Mouse (Mus musculus) ovary, postnatal 36 days (tissue): Measurements from ENCODE around the gene Tns1.

Experiments used
- DNase-seq: peaks from one replicate; pipeline ENCODE4 v3.0.0; 2022; ENCODE audit warnings: low spot score, mixed read lengths

Tns1 gene

GRCm38 (mm10) chr1:74058309-74058708, 65.9 kb downstream of the Tns1 start:
- DNase-seq: peak; percentile 39

GRCm38 (mm10) chr1:74057501-74057900, 66.7 kb downstream of the Tns1 start:
- DNase-seq: no peak

GRCm38 (mm10) chr1:74055552-74055951, 68.7 kb downstream of the Tns1 start:
- no peak for DNase-seq

GRCm38 (mm10) chr1:74054471-74054870, 69.8 kb downstream of the Tns1 start:
- DNase-seq: no peak

- no peak for DNase-seq
Observed at GRCm38 (mm10) chr1:74054007-74054406, 70.2 kb downstream of the Tns1 start.

GRCm38 (mm10) chr1:74053068-74053467, 71.2 kb downstream of the Tns1 start:
- DNase-seq: no peak

- DNase-seq: no peak
Observed at GRCm38 (mm10) chr1:74051349-74051748, 72.9 kb downstream of the Tns1 start.

GRCm38 (mm10) chr1:74049430-74049829, 74.8 kb downstream of the Tns1 start:
- DNase-seq: no peak

- no peak for DNase-seq
Observed at GRCm38 (mm10) chr1:74047722-74048121, 76.5 kb downstream of the Tns1 start.

GRCm38 (mm10) chr1:74047311-74047710, 76.9 kb downstream of the Tns1 start:
- no peak for DNase-seq

- no peak for DNase-seq
Observed at GRCm38 (mm10) chr1:74045034-74045433, 79.2 kb downstream of the Tns1 start.

- no peak for DNase-seq
Observed at GRCm38 (mm10) chr1:74044421-74044820, 79.8 kb downstream of the Tns1 start.

GRCm38 (mm10) chr1:74043584-74044105, 80.6 kb downstream of the Tns1 start:
- no peak for DNase-seq

- DNase-seq: no peak
Observed at GRCm38 (mm10) chr1:74042711-74043467, 81.4 kb downstream of the Tns1 start.

- no peak for DNase-seq
Observed at GRCm38 (mm10) chr1:74041692-74042091, 82.6 kb downstream of the Tns1 start.

- no peak for DNase-seq
Observed at GRCm38 (mm10) chr1:74041178-74041577, 83.1 kb downstream of the Tns1 start.

- peak; percentile 78 for DNase-seq
Observed at GRCm38 (mm10) chr1:74036560-74037390, 87.5 kb downstream of the Tns1 start.

GRCm38 (mm10) chr1:74035912-74036489, 88.2 kb downstream of the Tns1 start:
- no peak for DNase-seq

GRCm38 (mm10) chr1:74035487-74035886, 88.8 kb downstream of the Tns1 start:
- DNase-seq: no peak

- DNase-seq: no peak
Observed at GRCm38 (mm10) chr1:74034736-74035135, 89.5 kb downstream of the Tns1 start.

GRCm38 (mm10) chr1:74034211-74034610, 90.0 kb downstream of the Tns1 start:
- no peak for DNase-seq

GRCm38 (mm10) chr1:74033407-74033806, 90.8 kb downstream of the Tns1 start:
- no peak for DNase-seq

GRCm38 (mm10) chr1:74032966-74033365, 91.3 kb downstream of the Tns1 start:
- DNase-seq: no peak
